Mouse (Mus musculus) heart, postnatal 0 days (tissue): ENCODE measurements at regions not wholly inside any gene's neighbourhood (a gene's known extent, or its start where the extent isn't known, plus 50 kb on each side); places are given as distances from the start of the nearest gene placed in this dataset.

Experiments
- CTCF ChIP-seq: IDR thresholded peaks from 2 replicates; pipeline ENCODE4 v1.5.1; 2016; ENCODE audit warnings: antibody characterized with exemption, control low read depth, low read depth
- EP300 ChIP-seq: IDR thresholded peaks from 2 replicates; pipeline ENCODE4 v1.6.1; 2016; ENCODE audit warnings: antibody characterized with exemption, low read depth

DNA sequence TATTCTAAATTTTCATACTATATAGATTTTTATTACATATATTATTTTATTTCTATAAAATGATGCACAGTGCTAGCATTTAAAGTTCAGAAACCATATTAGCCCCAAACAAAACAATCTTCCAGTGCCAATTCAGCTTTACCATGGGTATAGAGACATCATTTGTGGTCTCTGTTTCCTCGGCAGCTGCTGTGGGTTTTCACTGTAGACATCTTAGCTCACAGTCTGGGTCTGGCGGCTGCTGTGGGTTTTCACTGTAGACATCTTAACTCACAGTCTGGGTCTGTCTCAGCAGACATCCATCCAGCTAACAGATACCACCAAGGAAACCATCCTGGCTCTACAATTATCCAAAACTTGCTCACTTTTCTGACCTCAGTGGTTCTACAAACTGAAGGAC is 808.9 kb downstream of the Slitrk1 start:
- TF ChIP-seq CTCF (no peak), EP300 (no peak)
